Mouse (Mus musculus) lung, embryonic 16.5 days (tissue): ENCODE results near the gene Tmem247. TPM values are rescaled to one million over a fixed set of nuclear protein-coding genes. Genes with fewer than 3 reads are reported as not detected.

Experiments used
- ATAC-seq: fragments of 200-750 bp; cut with Nextera tagmentation; 2 replicates; pipeline ENCODE4 v1.8.0; 2017; ENCODE audit warnings: low read depth, mild to moderate bottlenecking, moderate library complexity
- H3K27ac ChIP-seq: fragments of 300-500 bp; sonication (generic); 2 replicates; pipeline ENCODE4 v1.5.1; 2014; ENCODE audit warnings: mild to moderate bottlenecking, control low read depth, low read length
- H3K27me3 ChIP-seq: fragments of 300-500 bp; sonication (generic); 2 replicates; pipeline ENCODE4 v1.6.1; 2014; ENCODE audit warnings: low read depth, low read length, mixed read lengths; ENCODE audit not compliant: control insufficient read depth, insufficient read depth
- H3K36me3 ChIP-seq: fragments of 300-500 bp; sonication (generic); 2 replicates; pipeline ENCODE4 v1.6.1; 2014; ENCODE audit warnings: low read length; ENCODE audit not compliant: control insufficient read depth, insufficient read depth
- H3K4me1 ChIP-seq: fragments of 300-500 bp; sonication (generic); replicated peaks from 2 replicates; pipeline ENCODE4 v1.6.1; 2014; ENCODE audit warnings: low read length, mixed read lengths; ENCODE audit not compliant: control insufficient read depth, insufficient read depth
- H3K4me2 ChIP-seq: fragments of 300-500 bp; sonication (generic); 2 replicates; pipeline ENCODE4 v1.6.1; 2014; ENCODE audit warnings: low read depth, low read length, control low read depth
- H3K4me3 ChIP-seq: fragments of 300-500 bp; sonication (generic); 2 replicates; pipeline ENCODE4 v1.5.1; 2014; ENCODE audit warnings: mild to moderate bottlenecking, low read length, control low read depth
- H3K9ac ChIP-seq: fragments of 300-500 bp; sonication (generic); 2 replicates; pipeline ENCODE4 v1.6.1; 2014; ENCODE audit warnings: low read length, control low read depth
- H3K9me3 ChIP-seq: fragments of 300-500 bp; sonication (generic); 2 replicates; pipeline ENCODE4 v1.6.1; 2016; ENCODE audit warnings: low read length; ENCODE audit not compliant: control insufficient read depth
- WGBS: fragments of 180-500 bp; shearing (Covaris S2); extraction: QIAGEN DNeasy Blood & Tissue Kit; methylation state at CpG from one replicate; pipeline ENCODE4 v1.1.7; 2014; 5-methylcytosine and 5-hydroxymethylcytosine counted together
- polyA plus RNA-seq: library from polyadenylated mRNA; unstranded; fragments of >200 nt; fragmentation: Nextera tagmentation; extraction: Ambion mirVana; gene quantifications from 2 replicates; pipeline ENCODE4 v1.2.1, GENCODE M21; 2015

Tmem247 gene
- polyA plus RNA-seq, 1 experiment from 2014 or later: not detected

GRCm38 (mm10) chr17:86971036-86971435 is 53.9 kb downstream of the Tmem247 start:
- 81% methylated on average over 5 of the region's 5 CpGs for WGBS
- no peak overlapping the region for H3K9ac ChIP-seq
- H3K36me3 ChIP-seq: no peaks in the 10 kb centered on the region; the same call in 1 of the 2 replicates

DNA sequence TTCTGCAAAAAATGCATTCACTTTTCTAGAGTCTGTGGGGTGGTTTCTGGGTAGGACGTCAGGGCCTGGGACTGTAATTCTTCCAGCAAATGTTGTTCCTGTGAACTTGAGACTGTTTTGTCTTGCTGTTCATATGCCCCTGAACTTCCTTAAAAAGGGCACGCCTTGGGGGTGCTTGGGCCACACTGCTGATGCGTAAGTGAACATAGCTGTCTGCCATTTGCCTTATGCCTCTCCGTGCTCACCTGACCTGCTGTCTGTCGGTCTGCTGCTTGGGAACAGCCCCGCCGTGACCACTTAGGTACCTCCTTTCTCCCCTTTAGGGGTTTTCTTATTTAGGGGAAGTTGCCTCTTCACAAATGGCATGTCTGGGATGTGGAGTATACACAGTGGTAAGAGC is 54.7 kb downstream of the Tmem247 start:
- no peaks in the 10 kb centered on the region; the same call in 1 of the 2 replicates for H3K36me3 ChIP-seq
- no peaks in the 10 kb centered on the region for H3K27me3 ChIP-seq
- H3K9ac ChIP-seq: no peak overlapping the region
- H3K4me2 ChIP-seq: no peak overlapping the region
- H3K4me1 ChIP-seq: no peaks in the 10 kb centered on the region
- 92% methylated on average over 7 of the region's 7 CpGs for WGBS
- no peak overlapping the region for H3K4me3 ChIP-seq
- no peaks in the 10 kb centered on the region for H3K9me3 ChIP-seq
- no peak for ATAC-seq
- no peak overlapping the region for H3K27ac ChIP-seq

More at GRCm38 (mm10) chr17:86971036-86971435, 53.9 kb downstream of the Tmem247 start:
- Histone ChIP-seq H3K4me1 (peaks cover 2% of the 10 kb centered on the region; the same call in 1 of the 2 replicates), H3K4me3 (no peak overlapping the region), H3K27ac (no peak overlapping the region), H3K4me2 (no peak overlapping the region), H3K27me3 (no peaks in the 10 kb centered on the region), H3K9me3 (no peaks in the 10 kb centered on the region)
- no peak for ATAC-seq

Other genes with a start within 250 kb of the Tmem247 start
- gene Epas1, start 163.6 kb upstream of the Tmem247 start, polyA plus RNA-seq: 13.7 and 14.5 TPM in 2 replicates
- gene Atp6v1e2, start 30.5 kb downstream of the Tmem247 start, polyA plus RNA-seq: not detected in 2 replicates
- 10.3 and 11.2 TPM in 2 replicates for gene Rhoq, start 45.7 kb downstream of the Tmem247 start, polyA plus RNA-seq
- 30.5 and 31.0 TPM in 2 replicates for gene Pigf, start 108.1 kb downstream of the Tmem247 start, polyA plus RNA-seq
- gene Cript, start 108.2 kb downstream of the Tmem247 start, polyA plus RNA-seq: 133 and 138 TPM in 2 replicates
- 10.5 and 11.6 TPM in 2 replicates for gene Socs5, start 190.3 kb downstream of the Tmem247 start, polyA plus RNA-seq